Mouse (Mus musculus): ENCODE data around the gene Sco2. TPM values are rescaled to one million over a fixed set of nuclear protein-coding genes. Genes with fewer than 3 reads are reported as not detected.
A peak's percentile ranks its signal among the peaks of the same experiment; 100 is the strongest.

The Sco2 gene
- polyA plus RNA-seq, 1 experiment from 2014 or later: 4.5 TPM

DNA sequence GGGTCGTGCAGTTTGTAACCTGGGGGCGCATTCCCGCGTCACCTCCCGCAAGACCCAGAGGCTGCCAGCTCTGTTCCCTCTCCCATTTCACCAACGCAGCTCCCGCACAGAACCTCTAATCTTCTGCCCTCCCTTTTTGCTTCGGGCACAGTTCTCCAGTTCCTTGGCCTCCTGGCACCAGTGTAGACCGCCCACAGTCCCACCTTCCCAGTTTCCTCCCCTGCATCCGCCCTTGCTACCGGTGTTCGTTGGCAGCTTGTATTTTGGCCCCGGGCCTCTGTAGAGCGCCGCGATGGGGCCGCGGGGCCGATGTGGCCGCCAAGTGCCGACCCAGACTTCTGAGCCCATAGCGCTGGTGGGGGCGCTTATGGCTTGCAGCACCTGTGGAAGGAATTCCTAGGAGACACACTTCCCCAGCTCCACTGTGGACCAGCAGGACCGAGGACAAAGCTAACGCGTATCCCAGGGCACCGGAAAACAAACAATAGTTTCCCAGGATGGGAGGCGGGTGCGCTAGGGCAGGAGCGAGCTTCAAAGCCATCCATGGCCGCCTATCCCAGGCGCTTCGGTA lies 5.3 kb upstream of the Sco2 start, which contains the start of gene Odf3b:
Gene Odf3b, minus strand, starts transcription at position 452 of the 571 bp plus-strand sequence.
- no peak for TF ChIP-seq CTCF (IDR thresholded peaks at IDR 0.05; ENCODE audit: low read depth)
- DNase-seq (peak; percentile 51), ATAC-seq (ENCODE audit: insufficient read depth) (no peak)
- Histone ChIP-seq H3K4me1 (ENCODE audit: insufficient read depth) (peaks cover 6% of the 10 kb centered on the region), H3K4me3 (ENCODE audit: low read depth, low read length) (peak within 1 kb of the TSS; percentile 34), H3K27ac (ENCODE audit: low read depth) (no peak within 1 kb of the TSS), H3K4me2 (peak within 1 kb of the TSS; percentile 65), H3K9me3 (ENCODE audit: low read depth, low read length) (no peaks in the 10 kb centered on the region), H3K9ac (0 out of 2 replicates have a peak within 1 kb of the TSS, but pooled peaks have one; percentile 7), H3K36me3 (ENCODE audit: insufficient read depth) (no peaks in the 10 kb centered on the region), H3K27me3 (ENCODE audit: insufficient read depth, low read length) (peaks cover 44% of the 10 kb centered on the region)
- 1% methylated on average over 33 of the region's 33 CpGs for WGBS

DNA sequence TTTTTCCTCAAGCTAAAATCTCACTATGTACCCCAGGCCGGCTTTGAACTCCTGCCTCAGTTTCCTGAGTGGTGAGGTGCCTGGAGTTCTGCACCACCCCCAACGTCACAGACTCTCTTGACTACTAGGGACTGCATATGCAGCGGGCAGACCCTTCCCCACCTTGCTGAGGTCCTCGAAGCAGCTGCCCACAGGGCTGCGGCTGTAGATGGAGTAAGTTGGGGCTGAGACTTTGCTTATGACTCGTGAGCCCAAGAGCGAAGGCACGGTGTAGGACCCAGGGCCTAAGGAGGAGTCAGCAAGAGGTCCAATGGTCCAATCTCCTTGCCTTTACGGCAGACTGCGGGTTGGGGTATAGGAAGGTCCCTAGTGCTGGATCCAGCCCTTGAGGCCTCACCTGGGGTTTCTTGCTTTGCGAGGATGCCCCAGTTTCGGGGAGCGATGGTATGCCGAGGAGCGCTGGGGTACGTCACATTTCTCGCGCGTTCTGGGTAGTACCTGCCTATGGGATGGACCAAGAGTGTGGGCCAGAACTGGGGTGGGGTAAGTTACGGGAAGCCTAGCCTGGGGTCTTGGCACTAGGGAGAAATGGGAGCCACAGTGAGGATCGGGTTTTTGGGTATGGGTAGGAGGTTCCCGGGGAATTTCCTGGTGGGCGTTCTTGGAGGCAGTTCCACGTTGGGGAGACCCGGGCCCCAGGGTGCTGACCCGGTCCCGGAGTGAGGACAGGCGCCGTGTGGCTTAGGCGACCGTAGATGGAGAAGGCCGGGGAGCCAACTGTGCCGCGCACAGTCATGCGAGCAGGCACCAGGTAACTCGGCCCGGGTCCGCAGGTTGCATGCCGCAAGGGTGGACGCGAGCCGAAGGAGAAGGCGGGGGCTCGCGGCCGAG lies 4.5 kb upstream of the Sco2 start:
- peaks cover 6% of the 10 kb centered on the region for H3K4me1 ChIP-seq (ENCODE audit: insufficient read depth)
- no peak for TF ChIP-seq CTCF (IDR thresholded peaks at IDR 0.05; ENCODE audit: low read depth)
- WGBS: 12% methylated on average over 43 of the region's 46 CpGs
- peak overlapping the region; percentile 34 for H3K4me3 ChIP-seq (ENCODE audit: low read depth, low read length)
- H3K27me3 ChIP-seq (ENCODE audit: insufficient read depth, low read length): peaks cover 44% of the 10 kb centered on the region
- ATAC-seq (ENCODE audit: insufficient read depth) (no peak), DNase-seq (peak; percentile 8)
- H3K9me3 ChIP-seq (ENCODE audit: low read depth, low read length): no peaks in the 10 kb centered on the region
- no peaks in the 10 kb centered on the region for H3K36me3 ChIP-seq (ENCODE audit: insufficient read depth)
- H3K4me2 ChIP-seq: peak overlapping the region; percentile 65
- no peak overlapping the region for H3K27ac ChIP-seq (ENCODE audit: low read depth)
- 0 out of 2 replicates have a peak overlapping the region, but pooled peaks have one; percentile 7 for H3K9ac ChIP-seq

DNA sequence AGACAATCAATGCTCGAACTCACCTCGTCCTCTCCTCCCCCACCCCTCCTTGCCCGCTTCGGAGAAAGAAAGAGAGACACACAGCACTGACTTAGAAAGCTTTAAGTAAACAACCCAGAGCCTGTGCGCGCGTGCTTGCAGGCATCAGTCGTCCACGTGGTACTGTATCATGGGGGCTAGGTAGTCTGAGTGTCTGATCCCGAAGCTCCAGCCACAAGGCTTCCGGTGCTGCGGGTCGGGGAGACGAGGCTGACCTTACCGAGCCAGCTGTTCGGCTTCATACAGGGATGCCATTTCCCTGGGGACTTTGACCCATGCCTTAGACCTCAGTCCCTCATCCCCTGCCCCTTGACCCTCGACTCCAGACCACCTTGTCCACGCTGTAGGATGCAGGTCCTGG lies 3.7 kb upstream of the Sco2 start:
- DNase-seq (no peak), ATAC-seq (ENCODE audit: insufficient read depth) (no peak)
- no peaks in the 10 kb centered on the region for H3K9me3 ChIP-seq (ENCODE audit: low read depth, low read length)
- no peak overlapping the region for H3K9ac ChIP-seq
- no peak overlapping the region for H3K4me3 ChIP-seq (ENCODE audit: low read depth, low read length)
- peaks cover 44% of the 10 kb centered on the region for H3K27me3 ChIP-seq (ENCODE audit: insufficient read depth, low read length)
- H3K4me1 ChIP-seq (ENCODE audit: insufficient read depth): peaks cover 6% of the 10 kb centered on the region
- peak overlapping the region; percentile 33; the same call in 1 of the 2 replicates for H3K4me2 ChIP-seq
- H3K36me3 ChIP-seq (ENCODE audit: insufficient read depth): peaks cover 6% of the 10 kb centered on the region
- TF ChIP-seq CTCF (IDR thresholded peaks at IDR 0.05; ENCODE audit: low read depth): no peak
- WGBS: 1% methylated on average over 18 of the region's 18 CpGs
- no peak overlapping the region for H3K27ac ChIP-seq (ENCODE audit: low read depth)

DNA sequence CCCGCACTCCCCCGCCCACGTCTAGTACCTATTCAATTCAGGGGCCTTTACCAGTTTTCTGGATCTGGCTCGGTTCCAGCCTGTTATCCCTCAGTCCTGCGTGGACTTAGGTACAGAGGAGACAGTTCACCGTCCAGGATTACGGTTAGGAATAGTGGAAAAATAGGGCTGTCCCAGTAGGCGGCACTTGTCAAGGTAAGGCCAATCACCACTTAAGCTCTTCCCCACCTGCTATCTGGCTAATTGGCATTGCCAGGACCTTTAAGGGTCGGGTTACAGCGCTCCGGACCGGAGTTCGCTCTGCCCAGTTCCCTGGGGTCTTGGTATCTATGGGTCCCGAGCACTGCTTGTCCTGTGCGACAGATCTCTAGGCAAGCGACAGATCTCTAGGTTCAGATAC lies 3.3 kb upstream of the Sco2 start, which contains the start of gene Tymp:
Gene Tymp, minus strand, starts transcription at position 83 of the 400 bp plus-strand sequence.
- Histone ChIP-seq H3K4me2 (peak within 1 kb of the TSS; percentile 33; the same call in 1 of the 2 replicates), H3K4me3 (ENCODE audit: low read depth, low read length) (no peak within 1 kb of the TSS), H3K9ac (no peak within 1 kb of the TSS), H3K36me3 (ENCODE audit: insufficient read depth) (peaks cover 10% of the 10 kb centered on the region), H3K27me3 (ENCODE audit: insufficient read depth, low read length) (peaks cover 44% of the 10 kb centered on the region), H3K27ac (ENCODE audit: low read depth) (no peak within 1 kb of the TSS), H3K4me1 (ENCODE audit: insufficient read depth) (peaks cover 6% of the 10 kb centered on the region), H3K9me3 (ENCODE audit: low read depth, low read length) (no peaks in the 10 kb centered on the region)
- TF ChIP-seq CTCF (IDR thresholded peaks at IDR 0.05; ENCODE audit: low read depth): no peak
- WGBS: 17% methylated on average over 16 of the region's 16 CpGs
- DNase-seq (no peak), ATAC-seq (ENCODE audit: insufficient read depth) (no peak)

DNA sequence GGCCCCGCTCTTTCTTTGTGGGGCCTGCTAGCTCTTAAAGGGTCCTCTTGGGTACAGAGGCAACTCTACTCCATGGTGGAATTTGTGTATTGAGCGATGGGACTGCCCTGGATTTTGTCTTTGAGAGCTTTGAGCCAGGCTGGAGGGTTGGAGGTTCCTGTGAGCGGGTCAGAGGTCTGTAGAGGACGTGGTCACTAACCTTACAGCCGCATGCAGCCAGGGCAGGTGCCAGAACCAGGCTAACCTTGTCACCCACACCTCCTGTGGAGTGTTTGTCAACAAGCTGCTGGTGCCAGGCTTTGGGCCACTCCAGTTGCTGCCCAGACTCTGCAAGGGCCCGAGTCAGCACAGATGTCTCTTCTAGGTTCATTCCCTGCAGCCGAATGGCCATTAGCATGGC lies 2.4 kb upstream of the Sco2 start:
- Histone ChIP-seq H3K4me2 (no peak overlapping the region), H3K9ac (no peak overlapping the region), H3K27me3 (ENCODE audit: insufficient read depth, low read length) (peaks cover 44% of the 10 kb centered on the region), H3K36me3 (ENCODE audit: insufficient read depth) (peaks cover 19% of the 10 kb centered on the region), H3K4me3 (ENCODE audit: low read depth, low read length) (no peak overlapping the region), H3K9me3 (ENCODE audit: low read depth, low read length) (no peaks in the 10 kb centered on the region), H3K4me1 (ENCODE audit: insufficient read depth) (peaks cover 6% of the 10 kb centered on the region), H3K27ac (ENCODE audit: low read depth) (no peak overlapping the region)
- DNase-seq: no peak
- ATAC-seq (ENCODE audit: insufficient read depth): no peak
- TF ChIP-seq CTCF (IDR thresholded peaks at IDR 0.05; ENCODE audit: low read depth): no peak
- WGBS: 73% methylated on average over 7 of the region's 7 CpGs

DNA sequence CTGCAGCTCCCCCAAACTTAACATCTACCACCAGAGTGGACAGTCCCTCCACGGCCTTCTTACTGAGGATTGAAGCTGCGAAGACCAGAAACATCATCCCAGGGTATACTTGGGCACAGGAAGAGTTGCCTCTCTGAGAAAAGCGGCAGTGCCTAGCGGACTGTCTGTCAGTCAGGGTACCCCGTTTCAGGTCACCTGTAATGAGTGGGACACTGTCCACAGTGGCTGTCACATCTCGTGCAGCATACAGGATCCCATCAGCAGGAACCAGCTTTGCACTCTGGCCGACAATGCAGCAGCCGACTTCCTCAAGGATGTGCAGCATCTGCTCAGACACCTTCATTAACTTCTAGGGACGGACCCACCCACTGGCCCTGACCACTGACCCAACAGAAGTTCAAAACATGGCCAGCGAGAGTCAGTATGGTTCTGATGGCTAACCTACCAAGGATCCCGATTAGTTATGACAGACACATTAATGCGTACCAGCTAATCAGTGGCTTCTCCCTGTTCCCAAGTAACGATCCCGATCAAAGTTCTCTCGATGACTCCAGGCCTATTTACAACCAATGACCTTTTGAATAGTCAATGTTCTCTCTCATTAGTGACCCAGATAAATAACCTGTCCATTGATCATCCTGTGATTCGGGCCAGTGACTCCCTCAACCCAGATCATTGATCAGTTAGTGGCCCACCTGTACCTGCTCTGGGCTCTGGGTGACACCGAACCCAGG lies 1.3 kb upstream of the Sco2 start:
- TF ChIP-seq CTCF (IDR thresholded peaks at IDR 0.05; ENCODE audit: low read depth): no peak
- no peak overlapping the region for H3K27ac ChIP-seq (ENCODE audit: low read depth)
- DNase-seq (no peak), ATAC-seq (ENCODE audit: insufficient read depth) (no peak)
- H3K9me3 ChIP-seq (ENCODE audit: low read depth, low read length): no peaks in the 10 kb centered on the region
- H3K27me3 ChIP-seq (ENCODE audit: insufficient read depth, low read length): peaks cover 39% of the 10 kb centered on the region
- H3K9ac ChIP-seq: no peak overlapping the region
- H3K4me2 ChIP-seq: no peak overlapping the region; the same call in 1 of the 2 replicates
- 92% methylated on average over 17 of the region's 17 CpGs for WGBS
- H3K4me1 ChIP-seq (ENCODE audit: insufficient read depth): peaks cover 6% of the 10 kb centered on the region
- no peak overlapping the region for H3K4me3 ChIP-seq (ENCODE audit: low read depth, low read length)
- peaks cover 30% of the 10 kb centered on the region for H3K36me3 ChIP-seq (ENCODE audit: insufficient read depth)
